Comparison of ENCODE assay signal across 23 mouse cellular contexts in genomic region chr4:40593806-40594205, GRCm38 (mm10).
DNase-seq lines count a peak whose midpoint lies in the region; ATAC-seq and TF ChIP-seq lines count a peak whose summit lies in the region.
"Had no signal": no experiment of that assay in that cellular context is flagged by ENCODE, and none has a peak within 500 bp of the region (broad histone marks: within the 10 kb centered on the region; RNA-seq: fewer than 3 reads in every experiment).

No protein-coding gene starts in this region.

- H3K4me3 ChIP-seq in embryonic facial prominence, embryonic 14.5 days (ENCODE audit: low read depth, low read length), result no peak overlapping the region
- no peak overlapping the region for H3K4me3 ChIP-seq in embryonic facial prominence, embryonic 10.5 days
- no peak overlapping the region for H3K4me3 ChIP-seq in cerebellum, adult 2 months (replicated peaks; ENCODE audit: insufficient read depth, low read depth, low read length)
- H3K4me3 ChIP-seq: embryonic facial prominence, embryonic 13.5 days; forebrain, embryonic 13.5 days; heart, embryonic 15.5 days; left cerebral cortex, adult 2 months; liver, embryonic 13.5 days; neural tube, embryonic 12.5 days had no signal

- H3K9me3 ChIP-seq in embryonic facial prominence, embryonic 14.5 days (ENCODE audit: control insufficient read depth, low read length), result no peaks in the 10 kb centered on the region
- H3K9me3 ChIP-seq in embryonic facial prominence, embryonic 10.5 days, result no peaks in the 10 kb centered on the region
- H3K9me3 ChIP-seq: embryonic facial prominence, embryonic 13.5 days; forebrain, embryonic 13.5 days; heart, embryonic 15.5 days; liver, embryonic 13.5 days; neural tube, embryonic 12.5 days had no signal

- no peak overlapping the region for H3K27ac ChIP-seq in embryonic facial prominence, embryonic 14.5 days (replicated peaks; ENCODE audit: low read depth, low read length)
- no peak overlapping the region for H3K27ac ChIP-seq in embryonic facial prominence, embryonic 10.5 days (replicated peaks)
- no peak overlapping the region for H3K27ac ChIP-seq in cerebellum, adult 2 months (ENCODE audit: insufficient read depth, low read length)
- H3K27ac ChIP-seq: embryonic facial prominence, embryonic 13.5 days; forebrain, embryonic 13.5 days; heart, embryonic 15.5 days; hindbrain, postnatal 0 days; left cerebral cortex, adult 2 months; liver, embryonic 13.5 days; neural tube, embryonic 12.5 days had no signal

- no peak for TF ChIP-seq CTCF in cerebellum, adult 2 months (IDR thresholded peaks at IDR 0.05; ENCODE audit: borderline replicate concordance, insufficient read depth, low read depth, low read length)

- intact Hi-C loops in heart, postnatal 25 days (cut with DNase I), result no loop called here

- H3K36me3 ChIP-seq in embryonic facial prominence, embryonic 14.5 days (ENCODE audit: control insufficient read depth, insufficient read depth, low read length), result no peaks in the 10 kb centered on the region
- H3K36me3 ChIP-seq in embryonic facial prominence, embryonic 10.5 days (replicated peaks), result no peaks in the 10 kb centered on the region
- H3K36me3 ChIP-seq: embryonic facial prominence, embryonic 13.5 days; heart, embryonic 15.5 days; liver, embryonic 13.5 days; neural tube, embryonic 12.5 days had no signal

- no peak for ATAC-seq in embryonic facial prominence, embryonic 14.5 days (ENCODE audit: low read depth)
- ATAC-seq: CD4-positive, CD25-positive, alpha-beta regulatory T cell, adult 4 months; forebrain, embryonic 13.5 days; hindbrain, postnatal 0 days had no signal

- H3K4me1 ChIP-seq in embryonic facial prominence, embryonic 14.5 days (ENCODE audit: control insufficient read depth, insufficient read depth, low read length), result no peaks in the 10 kb centered on the region
- no peaks in the 10 kb centered on the region for H3K4me1 ChIP-seq in embryonic facial prominence, embryonic 10.5 days
- H3K4me1 ChIP-seq in cerebellum, adult 2 months (ENCODE audit: control insufficient read depth, insufficient read depth, low read length), result no peaks in the 10 kb centered on the region
- H3K4me1 ChIP-seq: embryonic facial prominence, embryonic 13.5 days; forebrain, embryonic 13.5 days; liver, embryonic 13.5 days; neural tube, embryonic 12.5 days had no signal

- no peak for TF ChIP-seq POLR2A in cerebellum, adult 2 months (IDR thresholded peaks at IDR 0.05; ENCODE audit: borderline replicate concordance, insufficient read depth, low read length)

- H3K27me3 ChIP-seq in embryonic facial prominence, embryonic 14.5 days (replicated peaks; ENCODE audit: control insufficient read depth, insufficient read depth, low read length), result no peaks in the 10 kb centered on the region
- H3K27me3 ChIP-seq in embryonic facial prominence, embryonic 10.5 days (replicated peaks; ENCODE audit: low read depth, poor library complexity, severe bottlenecking), result no peaks in the 10 kb centered on the region
- H3K27me3 ChIP-seq in cerebellum, adult 2 months (ENCODE audit: control insufficient read depth, insufficient read depth, low read length), result no peaks in the 10 kb centered on the region
- H3K27me3 ChIP-seq: embryonic facial prominence, embryonic 13.5 days; forebrain, embryonic 13.5 days; heart, embryonic 15.5 days; liver, embryonic 13.5 days; neural tube, embryonic 12.5 days had no signal

- H3K9ac ChIP-seq in embryonic facial prominence, embryonic 14.5 days (ENCODE audit: low read depth, low read length), result no peak overlapping the region
- H3K9ac ChIP-seq: embryonic facial prominence, embryonic 13.5 days; forebrain, embryonic 13.5 days; heart, embryonic 15.5 days; liver, embryonic 13.5 days; neural tube, embryonic 12.5 days had no signal

- DNase-seq in embryonic facial prominence, embryonic 14.5 days (ENCODE audit: low spot score), result peak; percentile 24
- no peak for DNase-seq in embryonic facial prominence, embryonic 10.5 days (ENCODE audit: low spot score)
- peak; percentile 15 for DNase-seq in heart, postnatal 4 days
- no peak for DNase-seq in heart, postnatal 25 days (ENCODE audit: low spot score)
- DNase-seq in right cerebral cortex, postnatal 10 days (ENCODE audit: low spot score in 2 of 2), result peak; percentile 33 to 52
- DNase-seq in right cerebral cortex, postnatal 36 days (ENCODE audit: low spot score in 2 of 2), result no peak
- no peak for DNase-seq in cerebellum, adult 2 months
- DNase-seq: cerebellum, adult 18-20 months; cerebellum, postnatal 25 days; kidney, adult 18-20 months; kidney, postnatal 4 days; liver, embryonic 13.5 days; lung, adult 2 months; lung, postnatal 14 days; thymus, postnatal 14 days had no signal

- WGBS in embryonic facial prominence, embryonic 14.5 days, result 54% methylated on average over 5 of the region's 5 CpGs
- WGBS in embryonic facial prominence, embryonic 10.5 days, result 81% methylated on average over 5 of the region's 5 CpGs
- 52% methylated on average over 5 of the region's 5 CpGs for WGBS in cerebellum, adult 2 months

- H3K4me2 ChIP-seq in embryonic facial prominence, embryonic 14.5 days (ENCODE audit: low read depth, low read length), result no peak overlapping the region
- H3K4me2 ChIP-seq: embryonic facial prominence, embryonic 13.5 days; forebrain, embryonic 13.5 days; heart, embryonic 15.5 days; liver, embryonic 13.5 days; midbrain, embryonic 11.5 days; neural tube, embryonic 12.5 days had no signal

Comparison
In these comparisons a context has a peak if more than half of its experiments do, and no peak if none do; other contexts are left out.
1. DNase-seq: peak in embryonic facial prominence, embryonic 14.5 days (single experiment), heart, postnatal 4 days (single experiment) and right cerebral cortex, postnatal 10 days (2 of 2); none in embryonic facial prominence, embryonic 10.5 days (single experiment), heart, postnatal 25 days (single experiment), right cerebral cortex, postnatal 36 days (0 of 2) and cerebellum, adult 2 months (0 of 2).